Mouse (Mus musculus) spleen, adult 2 months (tissue): ENCODE measurements around the gene Gm20683.

Experiments used
- CTCF ChIP-seq: fragments of 200-500 bp; IDR thresholded peaks from 2 replicates; pipeline ENCODE4 v1.5.1; 2011; ENCODE audit warnings: mild to moderate bottlenecking, inconsistent platforms; ENCODE audit not compliant: insufficient read depth, insufficient read length, insufficient replicate concordance; ENCODE audit errors: extremely low read depth
- POLR2A ChIP-seq: fragments of 200-500 bp; IDR thresholded peaks from 2 replicates; pipeline ENCODE4 v1.6.1; 2011; ENCODE audit warnings: low read depth, low read length, inconsistent platforms

GRCm38 (mm10) chr17:25837076-25837410 is 4.5 kb downstream of the Gm20683 start, which contains the start of gene Rhbdl1:
- TF ChIP-seq CTCF: no peak
- TF ChIP-seq POLR2A: no peak
